Mouse (Mus musculus): ENCODE data around the gene Fcho2. TPM values are rescaled to one million over a fixed set of nuclear protein-coding genes. Genes with fewer than 3 reads are reported as not detected.
A peak's percentile ranks its signal among the peaks of the same experiment; 100 is the strongest.

Gene Fcho2
- total and polyA plus RNA-seq, 3 experiments, result 2.2 to 5.8 TPM; not detected in 1

GRCm38 (mm10) chr13:98815147-98815785 lies at the start of gene Fcho2 (continued):
- peak; percentile 59 for TF ChIP-seq NELFE (IDR thresholded peaks at IDR 0.05; ENCODE audit: low read depth, low read length)
- no peak for TF ChIP-seq RCOR1 (IDR thresholded peaks at IDR 0.05; ENCODE audit: low read depth, low read length)
- no peak for TF ChIP-seq ZKSCAN1 (IDR thresholded peaks at IDR 0.05; ENCODE audit: low read depth, low read length)
- TF ChIP-seq ELF1 (IDR thresholded peaks at IDR 0.05; ENCODE audit: low read depth, low read length), result no peak; the same call in 1 of the 2 replicates

GRCm38 (mm10) chr13:98855291-98855690 lies 40.0 kb upstream of the Fcho2 start:
- no peak overlapping the region for H3K4me3 ChIP-seq (ENCODE audit: control insufficient read depth in 1 of 2, insufficient read depth in 1 of 2, low read depth in 2 of 2, low read length in 2 of 2)
- H3K4me1 ChIP-seq (ENCODE audit: control insufficient read depth in 1 of 2, insufficient read depth in 2 of 2, low read length in 2 of 2), result no peaks in the 10 kb centered on the region
- H3K9me3 ChIP-seq (replicated peaks; ENCODE audit: insufficient read depth, low read length), result no peaks in the 10 kb centered on the region
- no peak overlapping the region for H3K27ac ChIP-seq (ENCODE audit: control insufficient read depth, low read depth, low read length)
- peaks cover 9 to 57% of the 10 kb centered on the region in 2 experiments for H3K36me3 ChIP-seq (ENCODE audit: control insufficient read depth in 1 of 2, insufficient read depth in 2 of 2, low read length in 2 of 2)
- H3K27me3 ChIP-seq (ENCODE audit: control insufficient read depth in 1 of 2, insufficient read depth in 2 of 2, low read length in 2 of 2), result no peaks in the 10 kb centered on the region
- no peak for DNase-seq (ENCODE audit: low read depth, low spot score)
- no peak for TF ChIP-seq USF1 (IDR thresholded peaks at IDR 0.05; ENCODE audit: low read depth, low read length)
- no peak for TF ChIP-seq POLR2A (IDR thresholded peaks at IDR 0.05; ENCODE audit: control insufficient read depth in 1 of 2, insufficient read depth in 1 of 2, low read depth in 1 of 2, low read length in 2 of 2, poor library complexity in 1 of 2)
- TF ChIP-seq E2F4 (IDR thresholded peaks at IDR 0.05; ENCODE audit: borderline replicate concordance, low read depth, low read length), result no peak
- TF ChIP-seq UBTF (IDR thresholded peaks at IDR 0.05; ENCODE audit: borderline replicate concordance, insufficient read depth, low read depth, low read length), result no peak
- no peak for TF ChIP-seq MAFK (IDR thresholded peaks at IDR 0.05; ENCODE audit: borderline replicate concordance, low read depth, low read length)
- TF ChIP-seq NRF1 (IDR thresholded peaks at IDR 0.05; ENCODE audit: insufficient read depth, low read depth, low read length, poor library complexity, severe bottlenecking), result no peak
- TF ChIP-seq USF2 (IDR thresholded peaks at IDR 0.05; ENCODE audit: borderline replicate concordance in 1 of 2, insufficient read depth in 1 of 2, low read depth in 1 of 2, low read length in 2 of 2), result no peak
- TF ChIP-seq BHLHE40 (IDR thresholded peaks at IDR 0.05; ENCODE audit: borderline replicate concordance, low read depth, low read length), result no peak
- TF ChIP-seq EP300 (IDR thresholded peaks at IDR 0.05; ENCODE audit: low read depth in 1 of 2, low read length in 2 of 2), result no peak
- TF ChIP-seq CHD1 (IDR thresholded peaks at IDR 0.05; ENCODE audit: low read depth, low read length), result no peak
- no peak for TF ChIP-seq MYB (IDR thresholded peaks at IDR 0.05; ENCODE audit: low read depth, low read length)
- no peak for TF ChIP-seq MAX (IDR thresholded peaks at IDR 0.05; ENCODE audit: low read length)
- no peak for TF ChIP-seq ETS1 (IDR thresholded peaks at IDR 0.05; ENCODE audit: low read depth, low read length)
- no peak for TF ChIP-seq ZMIZ1 (IDR thresholded peaks at IDR 0.05; ENCODE audit: low read depth, low read length)
- no peak for TF ChIP-seq CTCF (IDR thresholded peaks at IDR 0.05 in 2 of 3, conservative IDR thresholded peaks at IDR 0.05 in 1 of 3; ENCODE audit: control insufficient read depth in 1 of 3, insufficient read depth in 1 of 3, low read depth in 2 of 3, low read length in 3 of 3, poor library complexity in 1 of 3, severe bottlenecking in 1 of 3)
- TF ChIP-seq ZNF384 (IDR thresholded peaks at IDR 0.05; ENCODE audit: low read depth, low read length), result no peak
- no peak for TF ChIP-seq HCFC1 (IDR thresholded peaks at IDR 0.05; ENCODE audit: low read depth, low read length)
- TF ChIP-seq ZKSCAN1 (IDR thresholded peaks at IDR 0.05; ENCODE audit: low read depth, low read length), result no peak
- no peak overlapping the region for H3K9ac ChIP-seq (ENCODE audit: control insufficient read depth, low read depth, low read length, poor library complexity, severe bottlenecking)
- H3K79me2 ChIP-seq (ENCODE audit: control insufficient read depth, insufficient read depth, low read length, poor library complexity), result 0 out of 2 replicates have a peak, but pooled peaks cover 2% of the 10 kb centered on the region
